Mouse (Mus musculus) induced T-regulatory cell, adult 2 months (primary cell): Measurements from ENCODE around the gene Klhl36.

ENCODE experiments used
- DNase-seq: peaks from one replicate; pipeline ENCODE4 v3.0.0-alpha.2; 2012; ENCODE audit warnings: low read depth

Klhl36 gene

DNA sequence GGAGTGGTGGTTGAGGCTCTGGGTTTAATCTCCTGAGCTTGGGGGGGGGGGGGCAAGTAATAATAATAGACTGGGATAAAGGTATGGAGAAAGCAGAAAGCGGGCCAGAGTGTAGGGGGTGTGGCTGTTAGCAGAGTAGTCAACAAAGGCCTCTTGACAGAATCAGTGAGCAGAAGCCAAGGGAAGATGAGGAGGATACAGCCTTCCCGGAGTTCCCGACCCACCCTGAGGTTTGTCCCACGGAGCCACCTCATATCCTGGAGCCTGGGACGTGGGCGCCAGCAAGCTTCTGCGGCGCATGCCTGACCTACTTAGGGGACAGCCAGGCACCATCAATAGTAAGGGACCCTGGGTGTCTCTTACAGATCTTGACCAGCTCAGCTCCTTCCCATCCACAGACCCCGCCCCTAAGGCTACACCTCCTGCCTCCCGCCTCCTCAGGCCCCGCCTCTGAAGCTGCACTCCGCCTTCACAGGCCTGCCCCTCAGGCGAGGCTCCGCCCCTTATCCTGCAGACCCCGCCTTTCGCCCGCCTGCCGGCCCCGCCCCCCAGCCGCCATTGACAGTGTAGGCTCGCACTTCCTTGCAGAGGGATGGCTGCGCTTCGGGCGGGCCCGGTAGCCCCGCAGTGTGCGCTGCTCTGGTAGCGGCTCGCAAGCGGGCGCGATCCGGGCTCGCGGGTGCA, at the start of gene Klhl36:
Gene Klhl36 (plus strand): TSS at position 561 of the 684 bp plus-strand sequence.
- peak; percentile 96 for DNase-seq

- DNase-seq = peak; percentile 70
These were observed 49.2 kb upstream of the Klhl36 start for GRCm38 (mm10) chr8:119812650-119813431.

GRCm38 (mm10) chr8:119816219-119816618, 45.8 kb upstream of the Klhl36 start:
- DNase-seq = no peak

- DNase-seq = no peak
These were observed 44.6 kb upstream of the Klhl36 start for GRCm38 (mm10) chr8:119817446-119817845.

- no peak for DNase-seq
These were observed 42.8 kb upstream of the Klhl36 start for GRCm38 (mm10) chr8:119819316-119819715.

- no peak for DNase-seq
These were observed 42.1 kb upstream of the Klhl36 start for GRCm38 (mm10) chr8:119819976-119820375.

- DNase-seq = no peak
These were observed 40.4 kb upstream of the Klhl36 start for GRCm38 (mm10) chr8:119821691-119822090.

DNA sequence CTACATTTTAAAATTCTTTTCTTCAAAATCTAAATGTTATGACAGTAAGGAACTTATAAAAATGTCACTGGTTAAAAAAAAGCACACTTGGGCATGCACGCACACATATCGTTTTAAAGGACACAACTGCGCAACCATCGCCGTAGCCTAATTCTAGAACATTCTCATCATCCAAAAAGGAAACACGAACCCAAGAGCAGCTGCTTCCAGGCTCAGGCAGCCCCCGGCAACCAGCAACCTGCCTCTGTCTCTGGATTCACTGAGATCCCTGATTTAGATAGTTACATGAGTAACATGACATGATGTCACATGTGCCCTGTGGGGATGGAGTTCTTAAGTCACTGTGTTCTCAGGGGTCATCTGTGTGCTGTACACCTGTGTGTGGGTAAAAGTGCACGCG, 38.8 kb upstream of the Klhl36 start:
- no peak for DNase-seq

DNA sequence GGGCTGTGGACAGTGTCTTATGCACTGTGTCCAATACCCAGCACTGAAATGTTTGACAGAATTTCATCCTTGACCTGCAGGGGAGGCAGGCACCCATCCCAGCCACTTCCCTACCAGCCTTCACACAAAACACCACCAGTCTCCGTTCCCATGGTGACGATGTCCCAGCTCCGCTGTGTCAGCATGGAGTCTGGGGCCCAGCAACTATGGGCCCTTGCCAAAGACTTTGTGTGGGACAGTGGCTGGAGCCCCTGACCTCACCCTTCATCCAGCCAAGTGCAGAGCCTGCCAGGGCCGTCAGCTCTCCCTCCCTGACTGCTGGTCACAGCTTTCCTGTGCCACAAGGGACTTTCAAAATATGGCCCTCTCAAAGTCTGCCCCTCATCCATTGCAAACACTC, 38.0 kb upstream of the Klhl36 start:
- no peak for DNase-seq

GRCm38 (mm10) chr8:119824809-119825273, 37.2 kb upstream of the Klhl36 start:
- DNase-seq = no peak

DNA sequence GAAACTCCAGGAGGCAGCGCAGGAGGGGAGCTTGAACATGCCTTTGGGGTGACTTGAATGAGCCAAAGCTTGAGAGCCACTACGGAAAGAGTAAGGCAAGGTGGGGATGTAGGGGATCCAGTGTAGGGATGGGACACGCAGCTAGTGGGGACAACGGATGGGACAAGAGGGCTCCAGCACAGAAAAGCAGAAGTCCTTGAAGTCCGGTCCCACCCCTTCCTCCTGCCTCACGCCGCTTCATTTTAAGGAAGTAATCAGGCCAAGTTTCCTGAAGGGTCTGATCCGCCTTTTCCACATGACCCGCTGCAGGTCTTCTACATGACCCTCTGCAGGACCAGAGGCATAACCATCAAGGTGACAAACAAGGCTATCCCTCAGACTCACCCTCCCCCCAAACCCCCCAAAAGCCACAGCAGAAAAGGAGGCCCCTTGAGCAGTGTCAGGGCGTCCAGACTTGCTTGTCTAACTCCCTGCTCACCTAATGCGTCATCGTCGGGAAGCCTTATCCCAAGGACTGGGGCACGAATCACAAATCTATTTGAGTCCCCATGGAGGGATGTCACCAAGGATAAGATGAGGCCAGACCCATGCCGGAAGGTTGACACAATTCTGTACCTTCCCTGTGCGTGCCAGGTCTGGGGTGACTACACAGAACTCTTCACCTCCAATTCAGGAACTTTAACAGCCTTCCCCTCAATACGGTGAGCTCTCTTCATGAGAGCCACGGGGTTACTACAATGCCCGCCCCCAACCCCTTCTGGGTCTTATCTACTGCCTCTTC, 35.9 kb upstream of the Klhl36 start:
- no peak for DNase-seq

DNA sequence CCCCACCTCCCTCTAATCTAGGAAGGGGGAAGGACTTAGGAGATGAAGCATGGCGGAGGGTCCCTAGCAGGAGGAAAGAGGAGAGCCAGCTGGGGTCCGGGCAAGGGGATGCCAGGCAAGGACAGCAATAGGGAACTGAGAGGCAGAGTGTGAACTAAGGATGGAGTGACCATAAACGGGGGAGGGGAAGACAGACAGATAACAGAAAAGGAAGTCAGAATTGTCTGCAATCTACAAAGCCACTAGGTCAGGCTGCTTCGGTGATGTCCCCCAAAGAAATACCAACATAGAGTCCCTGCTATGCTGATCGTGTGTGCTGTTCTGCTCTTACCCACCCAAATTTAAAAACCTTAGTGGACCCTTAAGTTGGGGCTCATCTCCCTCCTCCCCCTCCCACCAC, 35.1 kb upstream of the Klhl36 start:
- no peak for DNase-seq

GRCm38 (mm10) chr8:119827721-119828153, 34.3 kb upstream of the Klhl36 start:
- DNase-seq = no peak

- DNase-seq = no peak
These were observed 33.1 kb upstream of the Klhl36 start for GRCm38 (mm10) chr8:119829015-119829414.

GRCm38 (mm10) chr8:119829420-119829819, 32.6 kb upstream of the Klhl36 start:
- DNase-seq = peak; percentile 62

DNA sequence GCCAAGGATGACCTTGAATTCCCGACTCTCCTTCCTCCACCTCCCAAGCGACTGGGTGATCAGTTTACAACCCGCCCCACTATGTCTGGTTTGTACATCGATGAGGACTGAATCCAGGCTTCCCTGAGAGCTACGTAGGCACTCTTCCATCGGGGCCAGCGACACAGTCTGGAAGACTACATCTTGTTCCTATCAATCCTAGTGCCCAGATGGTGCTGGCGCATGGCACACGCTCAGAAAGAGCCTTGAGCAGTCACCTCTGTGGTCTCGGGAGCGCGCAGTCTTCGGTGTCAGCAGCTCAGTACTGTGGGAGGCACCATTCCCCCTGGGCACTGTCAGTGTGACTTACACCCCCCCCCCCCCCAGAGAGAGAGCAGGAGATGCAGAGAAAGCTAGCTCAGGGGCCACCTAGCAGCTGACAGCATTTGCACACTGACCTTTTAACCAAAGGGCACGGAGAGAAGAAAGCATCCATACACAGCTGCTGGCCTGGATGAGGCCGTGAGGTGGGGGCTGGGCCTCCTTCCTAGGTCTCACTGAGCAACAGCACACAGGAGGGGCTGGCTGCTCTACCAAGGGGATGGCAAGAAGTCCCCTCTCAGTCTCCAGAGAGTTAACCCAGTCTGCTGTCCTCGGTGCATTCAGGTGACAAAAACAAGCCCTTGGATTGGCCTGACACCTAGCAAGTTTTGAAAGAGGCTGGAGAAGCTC, 32.0 kb upstream of the Klhl36 start:
- no peak for DNase-seq

DNA sequence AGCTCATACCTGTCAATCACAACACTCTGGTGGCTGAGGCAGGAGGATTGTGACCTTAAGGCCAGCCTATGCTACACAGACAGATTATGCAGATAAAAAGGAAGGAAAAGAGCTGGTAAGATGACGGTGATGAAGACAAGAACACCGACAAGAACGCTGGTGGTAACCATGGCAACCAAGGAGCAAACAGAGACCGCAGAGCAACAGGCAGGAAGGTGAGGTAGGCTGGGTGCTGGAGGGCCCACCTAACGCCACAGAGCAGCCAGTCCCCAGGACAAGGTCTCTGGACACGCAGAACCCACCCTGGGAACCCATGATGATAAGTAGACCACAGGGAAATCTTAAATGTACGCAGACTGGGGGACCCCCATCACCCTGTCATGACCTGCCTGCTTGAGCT, 31.5 kb upstream of the Klhl36 start:
- peak; percentile 99 for DNase-seq

GRCm38 (mm10) chr8:119831336-119831995, 30.6 kb upstream of the Klhl36 start:
- DNase-seq = peak; percentile 46

DNA sequence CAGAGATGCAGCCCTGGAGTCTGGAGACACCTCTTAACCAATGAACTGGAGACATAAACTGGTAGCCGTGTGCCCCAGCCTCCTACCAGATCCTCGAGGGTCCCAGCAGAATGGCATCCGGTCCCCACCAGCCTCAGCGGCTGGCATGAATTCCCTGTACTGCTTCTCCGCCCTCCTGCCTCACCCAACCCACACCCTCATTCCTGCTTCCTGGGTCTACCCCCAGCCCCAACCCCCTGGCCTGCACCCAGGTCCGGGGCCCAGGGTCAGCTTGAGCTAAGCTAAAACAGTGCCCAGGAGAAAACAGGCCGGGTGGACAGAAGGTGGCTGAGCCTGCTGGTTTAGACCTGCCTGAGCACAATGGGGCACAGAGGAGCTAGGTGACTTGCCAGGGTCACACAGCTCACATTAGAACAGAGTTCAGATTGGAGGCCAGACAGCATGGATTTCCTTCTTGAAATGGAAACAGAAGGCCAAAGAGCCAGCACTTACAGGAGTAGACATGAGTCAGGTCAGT, 29.9 kb upstream of the Klhl36 start:
- no peak for DNase-seq

DNA sequence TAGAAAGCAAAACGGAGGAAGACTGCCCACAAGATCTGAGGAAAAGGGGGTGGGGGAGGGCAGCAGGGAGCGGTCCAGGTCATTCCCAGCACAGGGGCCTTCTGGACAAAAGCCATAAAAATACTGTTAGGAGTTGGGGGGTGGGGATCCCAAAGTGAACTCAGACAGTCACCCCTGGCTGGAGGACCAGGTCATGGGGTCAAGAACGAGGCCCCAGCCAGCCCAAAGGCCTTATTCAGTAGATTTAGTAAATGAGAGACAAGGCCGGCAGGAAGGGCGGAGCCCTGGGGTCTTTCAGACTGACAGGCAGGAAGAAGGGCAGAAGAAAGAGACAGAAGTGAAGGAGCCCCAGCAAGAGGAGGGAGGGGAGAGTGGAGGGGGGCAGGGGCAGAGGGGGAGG, 29.1 kb upstream of the Klhl36 start:
- DNase-seq = peak; percentile 59

DNA sequence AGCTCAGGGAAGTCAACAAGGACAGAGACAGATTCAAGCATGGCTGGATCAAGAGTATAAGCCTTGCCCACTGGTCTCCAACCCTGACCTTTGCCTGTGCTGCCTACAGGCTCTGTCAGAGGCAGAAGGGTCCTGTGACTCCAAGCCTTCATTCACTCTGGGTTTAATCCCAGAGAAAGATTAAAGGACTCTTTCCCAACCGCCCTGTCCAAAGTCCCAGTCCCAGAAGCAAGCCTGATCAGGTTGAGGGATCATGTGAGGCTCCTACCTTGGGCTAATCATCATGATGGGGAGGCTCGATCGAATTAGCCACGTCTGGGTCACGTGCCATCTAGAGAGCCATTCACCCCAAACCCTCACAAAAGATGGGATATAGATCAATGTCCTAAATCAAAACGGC, 27.4 kb upstream of the Klhl36 start:
- no peak for DNase-seq
